Mouse (Mus musculus) cerebellum, adult 2 months (tissue): ENCODE data around the gene Dtx4. TPM values are rescaled to one million over a fixed set of nuclear protein-coding genes. Genes with fewer than 3 reads are reported as not detected.
A peak's percentile ranks its signal among the peaks of the same experiment; 100 is the strongest.

Experiments used
- DNase-seq, 2 experiments: peaks; one replicate each; pipeline ENCODE4 v3.0.0; 2021
- H3K27ac ChIP-seq: fragments of 200-500 bp; 2 replicates; pipeline ENCODE4 v1.5.1; 2012; ENCODE audit warnings: low read length, control low read depth, inconsistent platforms; ENCODE audit not compliant: insufficient read depth
- H3K27me3 ChIP-seq: fragments of 200-500 bp; 2 replicates; pipeline ENCODE4 v1.6.1; 2012; ENCODE audit warnings: inconsistent platforms, mild to moderate bottlenecking, low read length, moderate library complexity; ENCODE audit not compliant: control insufficient read depth, insufficient read depth
- H3K4me1 ChIP-seq: fragments of 200-500 bp; 2 replicates; pipeline ENCODE4 v1.6.1; 2011; ENCODE audit warnings: low read length; ENCODE audit not compliant: control insufficient read depth, insufficient read depth
- H3K4me3 ChIP-seq: fragments of 200-500 bp; replicated peaks from 2 replicates; pipeline ENCODE3; 2011; ENCODE audit warnings: mild to moderate bottlenecking, low read depth, low read length, control low read depth; ENCODE audit not compliant: insufficient read depth
- CTCF ChIP-seq: fragments of 200-500 bp; IDR thresholded peaks from 2 replicates; pipeline ENCODE4 v1.5.1; 2011; ENCODE audit warnings: low read depth, mild to moderate bottlenecking, control low read depth, low read length, moderate library complexity, borderline replicate concordance; ENCODE audit not compliant: insufficient read depth
- POLR2A ChIP-seq: fragments of 200-500 bp; IDR thresholded peaks from 2 replicates; pipeline ENCODE4 v1.6.1; 2011; ENCODE audit warnings: low read length, control low read depth, borderline replicate concordance; ENCODE audit not compliant: insufficient read depth
- WGBS: fragments of 180-500 bp; shearing (Covaris S2); methylation state at CpG from one replicate; pipeline ENCODE4 v1.1.7; 2018; 5-methylcytosine and 5-hydroxymethylcytosine counted together
- polyA plus RNA-seq: library from polyadenylated mRNA; depleted of rRNA; stranded (reverse); fragments of >200 nt; gene quantifications from 2 replicates; pipeline ENCODE4 v1.2.3, GENCODE M21; 2012

Dtx4 gene
- polyA plus RNA-seq, 1 experiment, result 11.4 TPM

- WGBS, result 34% methylated on average over 1 of the region's 1 CpGs
- no peak for DNase-seq
- Histone ChIP-seq H3K4me1 (no peaks in the 10 kb centered on the region), H3K27ac (no peak overlapping the region), H3K27me3 (no peaks in the 10 kb centered on the region), H3K4me3 (no peak overlapping the region)
- TF ChIP-seq POLR2A (no peak), CTCF (no peak)
These were observed 61.7 kb downstream of the Dtx4 start for GRCm38 (mm10) chr19:12439581-12439980.

- H3K27ac ChIP-seq, result no peak overlapping the region
- WGBS, result 77% methylated on average over 4 of the region's 4 CpGs
These were observed 65.3 kb downstream of the Dtx4 start for GRCm38 (mm10) chr19:12435750-12436524.

DNA sequence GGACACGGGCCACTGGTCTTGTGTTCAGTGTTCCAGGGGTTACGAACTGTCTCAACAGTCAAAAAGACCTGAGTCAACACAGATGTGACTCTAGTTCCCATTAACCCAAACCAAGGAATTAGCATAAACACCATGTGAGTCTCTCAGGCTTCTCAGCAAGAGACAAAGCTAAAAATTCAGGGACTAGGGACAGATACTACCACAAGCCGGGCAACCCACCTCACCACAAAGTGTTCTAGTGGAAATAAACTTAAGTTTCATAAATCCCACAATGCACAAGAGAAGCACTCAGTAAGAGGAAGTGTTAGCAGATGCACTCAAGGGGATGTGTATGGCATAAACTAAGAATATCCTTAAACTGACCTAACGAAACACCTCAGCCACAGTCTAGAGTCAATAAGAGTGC, 66.2 kb downstream of the Dtx4 start:
- Histone ChIP-seq H3K4me3 (no peak overlapping the region), H3K27ac (no peak overlapping the region), H3K4me1 (no peaks in the 10 kb centered on the region), H3K27me3 (no peaks in the 10 kb centered on the region)
- TF ChIP-seq CTCF (no peak), POLR2A (no peak)
- WGBS, result 79% methylated on average over 4 of the region's 4 CpGs
- DNase-seq, result no peak

More at GRCm38 (mm10) chr19:12435750-12436524, 65.3 kb downstream of the Dtx4 start:
- TF ChIP-seq CTCF (no peak), POLR2A (no peak)
- no peak for DNase-seq
- Histone ChIP-seq H3K27me3 (no peaks in the 10 kb centered on the region), H3K4me1 (no peaks in the 10 kb centered on the region), H3K4me3 (no peak overlapping the region)

- 3% methylated on average over 2 of the region's 2 CpGs for WGBS
- Histone ChIP-seq H3K27ac (no peak overlapping the region), H3K4me3 (no peak overlapping the region), H3K4me1 (no peaks in the 10 kb centered on the region), H3K27me3 (no peaks in the 10 kb centered on the region)
- TF ChIP-seq POLR2A (no peak), CTCF (peak; percentile 21; the same call in 1 of the 2 replicates)
- DNase-seq, result peak; percentile 7 to 16
These were observed 68.2 kb downstream of the Dtx4 start for GRCm38 (mm10) chr19:12433033-12433432.

DNA sequence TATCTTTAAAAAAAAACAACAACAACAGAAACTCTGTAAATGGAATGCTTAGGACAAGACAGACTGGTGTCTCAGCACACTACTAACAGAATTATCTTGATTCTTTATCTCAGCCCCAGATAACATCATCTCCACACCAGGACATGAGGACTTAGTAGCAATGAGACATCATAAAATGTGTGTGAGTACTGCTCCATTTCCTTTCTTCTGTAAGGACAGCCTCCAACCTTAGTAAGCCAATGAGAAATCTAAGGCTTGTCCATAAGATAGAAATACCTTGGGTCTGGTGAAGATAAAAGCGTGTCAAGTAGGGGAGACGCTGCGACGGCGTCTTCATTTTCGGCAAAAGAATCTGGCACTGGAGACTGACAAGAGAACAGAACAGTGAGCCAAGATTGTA, 73.6 kb downstream of the Dtx4 start, which contains the start of gene Pfpl:
TSS of gene Pfpl (plus strand) at position 301 of the 400 bp plus-strand sequence.
- TF ChIP-seq CTCF (no peak), POLR2A (no peak)
- 90% methylated on average over 6 of the region's 6 CpGs for WGBS
- no peak within 1 kb of the TSS for H3K27ac ChIP-seq

DNA sequence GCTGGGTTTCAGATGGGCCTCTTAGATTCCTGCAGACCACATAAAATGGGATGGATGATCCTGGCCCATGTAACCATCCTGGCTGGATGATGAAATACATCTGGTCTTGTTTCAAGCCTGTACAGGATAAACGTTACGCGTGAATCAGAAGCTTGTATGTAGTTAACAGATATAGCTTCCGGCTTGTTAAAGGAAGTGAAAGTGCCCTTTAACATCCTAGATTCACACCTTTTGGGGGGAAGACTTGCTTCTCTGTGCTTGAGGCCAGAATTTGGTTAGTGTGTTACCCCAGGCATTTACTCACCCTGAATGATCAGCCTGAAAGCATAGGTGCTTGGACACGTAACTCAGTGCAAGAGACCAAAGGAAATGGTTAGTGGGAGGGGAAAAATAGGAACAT, 74.2 kb downstream of the Dtx4 start:
- H3K27ac ChIP-seq, result no peak overlapping the region
- H3K4me1 ChIP-seq, result no peaks in the 10 kb centered on the region
- no peak overlapping the region for H3K4me3 ChIP-seq
- no peak for DNase-seq
- H3K27me3 ChIP-seq, result no peaks in the 10 kb centered on the region
- no peak for TF ChIP-seq CTCF
- TF ChIP-seq POLR2A, result no peak
- 90% methylated on average over 5 of the region's 5 CpGs for WGBS

More for the DNA sequence above, 73.6 kb downstream of the Dtx4 start, which contains the start of gene Pfpl:
- DNase-seq, result no peak
- Histone ChIP-seq H3K4me3 (no peak within 1 kb of the TSS), H3K4me1 (no peaks in the 10 kb centered on the region), H3K27me3 (no peaks in the 10 kb centered on the region)

- H3K27ac ChIP-seq, result no peak overlapping the region
- no peaks in the 10 kb centered on the region for H3K4me1 ChIP-seq
- WGBS, result 76% methylated on average over 1 of the region's 1 CpGs
- TF ChIP-seq POLR2A, result no peak
- no peak for TF ChIP-seq CTCF
- no peak overlapping the region for H3K4me3 ChIP-seq
- no peaks in the 10 kb centered on the region for H3K27me3 ChIP-seq
- DNase-seq, result no peak
These were observed 79.6 kb downstream of the Dtx4 start for GRCm38 (mm10) chr19:12421680-12422079.

DNA sequence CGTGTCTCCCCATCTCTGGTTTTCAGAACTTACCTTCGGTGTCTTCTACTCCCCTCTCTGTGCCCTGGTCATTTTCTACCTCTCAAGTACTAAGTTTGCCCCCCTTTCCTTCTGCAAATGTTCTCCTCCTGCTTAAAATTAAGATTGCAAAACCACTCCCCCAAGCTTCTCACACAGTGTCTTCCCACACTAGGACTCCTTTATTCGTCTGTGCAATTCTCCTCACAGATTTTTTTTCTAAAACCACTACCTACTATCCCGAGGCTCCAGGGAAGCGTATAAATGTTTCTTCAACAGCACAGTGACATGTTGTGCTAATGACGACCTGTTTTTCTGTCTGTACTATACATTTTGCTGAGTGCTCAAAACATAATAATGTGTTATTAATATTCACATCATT, 80.7 kb downstream of the Dtx4 start:
- 62% methylated on average over 6 of the region's 6 CpGs for WGBS
- no peaks in the 10 kb centered on the region for H3K4me1 ChIP-seq
- no peak for TF ChIP-seq CTCF
- no peak for TF ChIP-seq POLR2A
- H3K4me3 ChIP-seq, result no peak overlapping the region
- no peak overlapping the region for H3K27ac ChIP-seq
- no peaks in the 10 kb centered on the region for H3K27me3 ChIP-seq
- DNase-seq, result no peak
